ENCODE assay signal across 8 mouse cellular contexts in genomic region chr13:119755681-119756471, GRCm38 (mm10). TPM values are rescaled to one million over a fixed set of nuclear protein-coding genes. Genes with fewer than 3 reads are reported as not detected.
DNase-seq lines count a peak whose midpoint lies in the region; ATAC-seq and TF ChIP-seq lines count a peak whose summit lies in the region.

Nim1k (minus strand) TSS chr13:119755882.

- H3K27me3 ChIP-seq in E14TG2a.4 (ENCODE audit: insufficient read depth, low read length), result peaks cover 10% of the 10 kb centered on the region; the same call in 1 of the 2 replicates
- H3K27me3 ChIP-seq in forebrain, postnatal 0 days (ENCODE audit: insufficient read depth, low read length), result no peaks in the 10 kb centered on the region

- H3K4me1 ChIP-seq in E14TG2a.4 (replicated peaks; ENCODE audit: low read depth, low read length), result peaks cover 26% of the 10 kb centered on the region
- peaks cover 5% of the 10 kb centered on the region; the same call in 1 of the 2 replicates for H3K4me1 ChIP-seq in forebrain, postnatal 0 days (ENCODE audit: insufficient read depth)
- H3K4me1 ChIP-seq in lung, adult 2 months (ENCODE audit: control insufficient read depth, insufficient read depth, low read length), result peaks cover 4% of the 10 kb centered on the region

- no peak for TF ChIP-seq CTCF in E14TG2a.4 (conservative IDR thresholded peaks at IDR 0.05; ENCODE audit: low read length)
- TF ChIP-seq CTCF in forebrain, postnatal 0 days (IDR thresholded peaks at IDR 0.05; ENCODE audit: low read depth), result peak; percentile 19
- no peak for TF ChIP-seq CTCF in layer of hippocampus, adult 2 months (conservative IDR thresholded peaks at IDR 0.05)
- no peak for TF ChIP-seq CTCF in lung, adult 2 months (IDR thresholded peaks at IDR 0.05; ENCODE audit: insufficient read depth, low read length)

- TF ChIP-seq POLR2A in lung, adult 2 months (IDR thresholded peaks at IDR 0.05; ENCODE audit: borderline replicate concordance, extremely low read depth, low read depth, low read length), result peak; percentile 57; the same call in 1 of the 2 replicates

- H3K9ac ChIP-seq in forebrain, postnatal 0 days, result peak within 1 kb of the TSS; percentile 54

- peak; percentile 83 to 91 for DNase-seq in cerebellum, adult 18-20 months
- DNase-seq in forebrain, postnatal 0 days, result peak; percentile 86
- peak; percentile 83 to 84 for DNase-seq in heart, postnatal 36 days
- peak; percentile 80 to 88 for DNase-seq in layer of hippocampus, adult 2 months (ENCODE audit: low spot score in 2 of 2)
- peak; percentile 67 for DNase-seq in lung, adult 2 months
- peak; percentile 56 for DNase-seq in testis, postnatal 14 days (ENCODE audit: low spot score)

- H3K36me3 ChIP-seq in E14TG2a.4 (ENCODE audit: insufficient read depth, low read length), result peaks cover 4% of the 10 kb centered on the region; the same call in 1 of the 2 replicates
- 0 out of 2 replicates have a peak, but pooled peaks cover under 1% of the 10 kb centered on the region for H3K36me3 ChIP-seq in forebrain, postnatal 0 days (ENCODE audit: insufficient read depth)

- no peaks in the 10 kb centered on the region for H3K9me3 ChIP-seq in E14TG2a.4 (ENCODE audit: low read length)
- H3K9me3 ChIP-seq in forebrain, postnatal 0 days (ENCODE audit: low read length), result no peaks in the 10 kb centered on the region

- under 1% methylated on average over 43 of the region's 43 CpGs for WGBS in forebrain, postnatal 0 days
- under 1% methylated on average over 43 of the region's 43 CpGs for WGBS in lung, adult 2 months

- peak within 1 kb of the TSS; percentile 77 for H3K27ac ChIP-seq in forebrain, postnatal 0 days (ENCODE audit: low read depth, low read length)
- peak within 1 kb of the TSS; percentile 99 for H3K27ac ChIP-seq in layer of hippocampus, adult 2 months

- peak within 1 kb of the TSS; percentile 91 for H3K4me2 ChIP-seq in forebrain, postnatal 0 days (ENCODE audit: low read depth)

- intact Hi-C loops in heart, postnatal 36 days (cut with DNase I), result loop anchor here (5.0 kb wide), 1 partner anchor 36 kb away; the partner anchor contains the start of gene Zfp131

- peak within 1 kb of the TSS; percentile 83 for H3K4me3 ChIP-seq in E14TG2a.4 (replicated peaks; ENCODE audit: low read length)
- H3K4me3 ChIP-seq in forebrain, postnatal 0 days (ENCODE audit: low read depth, low read length), result peak within 1 kb of the TSS; percentile 48
- H3K4me3 ChIP-seq in layer of hippocampus, adult 2 months, result peak within 1 kb of the TSS; percentile 69
- peak within 1 kb of the TSS; percentile 65 for H3K4me3 ChIP-seq in lung, adult 2 months (replicated peaks; ENCODE audit: extremely low read depth, low read depth, low read length)

- ATAC-seq in forebrain, postnatal 0 days, result peak; percentile 92
- peak; percentile 57 for ATAC-seq in neutrophil, adult 5-6 weeks (ENCODE audit: extremely low read depth, insufficient number of reproducible peaks, low FRiP score, poor library complexity, severe bottlenecking)

RNA-seq across cellular contexts. Expression of gene Nim1k, which starts in this region (rescaled TPM):
- 11.2 and 11.3 TPM in 2 replicates for total RNA-seq in forebrain, postnatal 0 days (2014; rRNA removed)
- polyA plus RNA-seq in forebrain, postnatal 0 days (2015; fragmentation: Nextera tagmentation; extraction: Ambion mirVana), result 7.5 and 8.7 TPM in 2 replicates
- total RNA-seq in heart, postnatal 36 days (2021), result 1 to 10 TPM; 1.2 to 1.6 TPM
- 10 to 100 TPM; 13.1 to 14.0 TPM for total RNA-seq in layer of hippocampus, adult 2 months (2021)
- polyA plus RNA-seq in lung, adult 2 months (2012; rRNA removed), result 0.62 and 0.68 TPM in 2 replicates
- 0.23 and 0.37 TPM in 2 replicates for total RNA-seq in neutrophil, adult 5-6 weeks (2017)

Comparison
In these comparisons a context has a peak if more than half of its experiments do, and no peak if none do; other contexts are left out.
1. Peak in every context shown above with its lines: DNase-seq, ATAC-seq, H3K4me3 ChIP-seq and H3K27ac ChIP-seq.
2. Peak in DNase-seq and H3K4me3 ChIP-seq in lung, adult 2 months; RNA of the gene not detected or under 1 TPM.
3. Peak in ATAC-seq in neutrophil, adult 5-6 weeks; RNA of the gene not detected or under 1 TPM.